Mouse (Mus musculus): ENCODE results near the gene Arhgef39.
"Not testable (repeated sequence)": the region's sequence is repeated elsewhere in the genome, so short reads cannot be mapped to it uniquely, and the experiment has no call there.

Arhgef39 gene

DNA sequence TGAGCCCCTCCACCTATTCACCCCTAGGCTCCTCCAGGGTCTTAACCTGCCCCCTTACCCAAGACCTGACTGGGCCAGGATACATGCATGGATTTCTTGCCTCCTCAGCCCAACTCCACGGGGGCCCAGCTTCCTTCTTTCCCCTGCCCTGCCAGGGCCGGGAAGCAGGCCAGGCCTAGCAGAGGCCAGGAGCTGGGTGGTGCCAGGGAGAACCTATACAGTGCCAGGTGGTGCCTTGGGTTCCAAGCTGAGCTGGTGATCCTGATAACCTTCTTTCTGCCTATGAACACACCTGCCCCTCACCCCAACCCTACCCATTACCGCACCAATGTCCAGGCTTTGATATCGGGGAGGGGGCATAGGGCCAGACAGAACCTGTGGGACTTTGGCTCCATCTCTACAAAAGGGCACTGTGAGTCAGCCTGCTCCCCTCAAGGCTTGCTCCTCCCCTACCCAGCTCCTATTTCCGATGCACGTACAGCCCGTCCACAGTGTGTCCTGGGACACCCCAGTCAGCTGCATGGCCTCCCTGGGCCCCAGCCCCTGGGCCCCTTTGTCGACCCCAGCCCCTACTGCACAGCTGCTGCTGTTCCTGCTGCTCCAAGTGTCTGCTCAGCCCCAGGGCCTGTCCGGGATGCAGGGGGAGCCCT, 7.2 kb upstream of the Arhgef39 start, which contains the start of gene Car9:
Car9 (plus strand) TSS at position 431 of the 650 bp plus-strand sequence.
- DNase-seq = peak; percentile 86

GRCm38 (mm10) chr4:43506074-43506473, 6.6 kb upstream of the Arhgef39 start:
- no peak for DNase-seq

DNA sequence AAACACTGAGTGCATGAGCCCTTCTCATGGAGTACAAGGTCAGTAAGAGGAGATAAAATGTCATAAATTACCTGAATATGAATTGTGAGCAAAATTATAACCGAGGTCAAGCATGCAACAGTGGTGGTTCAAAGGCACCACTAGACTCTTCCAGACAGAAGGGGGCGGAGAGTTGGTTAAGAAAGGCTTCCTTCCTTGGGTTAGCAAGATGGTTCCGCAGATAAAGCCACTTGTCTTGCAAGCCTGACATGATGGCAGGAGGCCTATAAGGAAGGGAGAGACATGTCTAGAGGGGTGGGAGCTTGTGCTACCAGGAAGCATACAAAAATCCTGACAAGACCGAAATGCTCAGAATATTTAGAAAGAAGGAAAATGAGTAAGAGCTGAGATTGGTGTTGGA, 4.8 kb upstream of the Arhgef39 start:
- no peak for DNase-seq

DNA sequence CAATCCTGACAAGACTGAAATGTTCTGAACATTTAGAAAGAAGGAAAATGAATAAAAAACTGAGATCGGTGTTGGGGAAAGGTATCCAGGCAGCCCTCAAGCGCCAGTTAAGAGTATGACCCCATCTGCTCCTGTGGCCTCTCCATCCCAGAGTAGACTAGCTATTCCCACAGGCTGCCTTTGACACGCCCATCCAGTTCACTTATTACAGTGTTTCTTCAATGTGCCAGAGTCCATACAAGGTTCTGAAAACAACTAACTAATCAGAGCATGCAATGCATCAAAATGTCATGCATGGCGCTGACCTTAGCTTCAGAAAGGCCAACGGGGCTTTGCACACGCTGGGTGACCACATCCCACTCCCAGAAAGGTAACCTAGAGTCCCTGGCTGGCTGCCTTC, 4.0 kb upstream of the Arhgef39 start:
- DNase-seq = no peak

- DNase-seq = no peak
Measured at GRCm38 (mm10) chr4:43503041-43503440, 3.5 kb upstream of the Arhgef39 start.

DNA sequence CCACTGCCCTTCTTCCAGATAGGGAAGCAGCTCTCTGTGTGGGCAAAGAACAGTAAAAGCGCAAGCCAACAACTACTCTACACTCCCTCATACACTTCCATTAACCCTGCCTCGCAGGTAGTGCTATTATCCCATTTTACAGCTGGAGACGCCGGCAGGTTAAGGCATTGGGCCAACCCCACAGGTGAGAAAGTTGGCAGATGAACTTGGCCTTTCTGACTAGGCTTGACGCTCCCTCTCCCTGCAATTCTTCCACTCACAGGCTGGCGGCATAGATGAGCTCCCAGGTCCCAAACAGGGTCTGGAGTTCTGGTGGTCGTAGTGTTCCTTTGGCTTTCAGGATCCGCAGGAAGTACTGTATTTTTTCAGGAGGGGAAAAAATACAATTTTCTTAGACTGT, 512 bp downstream of the Arhgef39 start:
- DNase-seq = no peak

GRCm38 (mm10) chr4:43497946-43498345, 1.5 kb downstream of the Arhgef39 start:
- DNase-seq = no peak

DNA sequence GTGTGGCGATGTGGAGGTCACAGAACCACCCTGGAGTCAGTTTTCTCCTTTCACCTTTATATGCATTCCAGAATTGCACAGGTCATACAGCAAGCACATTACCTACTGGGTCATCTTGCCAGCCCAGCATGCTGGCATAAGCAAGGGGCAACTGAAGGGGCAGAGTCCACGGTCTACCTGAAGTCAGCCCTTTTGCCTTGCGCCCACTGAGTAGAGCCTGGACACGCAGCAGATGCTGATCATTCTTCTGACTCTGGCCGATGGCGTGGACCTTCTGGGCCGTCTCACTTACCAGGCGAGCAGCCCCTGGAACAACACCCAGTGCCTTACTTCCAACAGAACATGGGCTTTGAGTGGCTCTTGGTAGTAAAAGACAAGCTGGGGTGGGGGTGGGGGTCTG, 2.1 kb downstream of the Arhgef39 start:
- no peak for DNase-seq

DNA sequence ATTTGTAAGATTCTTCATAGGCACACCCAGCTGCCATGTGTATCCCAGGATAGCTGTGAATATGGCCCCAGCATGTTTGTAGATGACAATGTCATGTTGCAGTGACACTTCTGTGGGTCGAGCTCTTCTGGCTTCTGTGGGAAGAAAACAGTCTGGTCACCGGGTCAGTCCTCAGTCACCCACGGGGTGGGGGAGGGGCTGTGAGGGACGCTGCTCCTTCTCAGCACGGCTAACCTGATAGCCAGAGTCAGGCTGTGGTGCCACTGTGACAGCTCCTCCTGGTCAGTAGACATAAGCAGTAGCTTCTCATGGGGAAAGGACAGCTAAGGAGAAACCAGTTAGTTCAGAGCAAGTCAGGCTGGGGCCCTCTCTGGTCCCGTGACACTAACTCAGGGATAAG, 2.9 kb downstream of the Arhgef39 start:
- no peak for DNase-seq

- no peak for DNase-seq
Measured at GRCm38 (mm10) chr4:43493846-43494240, 5.7 kb downstream of the Arhgef39 start.

DNA sequence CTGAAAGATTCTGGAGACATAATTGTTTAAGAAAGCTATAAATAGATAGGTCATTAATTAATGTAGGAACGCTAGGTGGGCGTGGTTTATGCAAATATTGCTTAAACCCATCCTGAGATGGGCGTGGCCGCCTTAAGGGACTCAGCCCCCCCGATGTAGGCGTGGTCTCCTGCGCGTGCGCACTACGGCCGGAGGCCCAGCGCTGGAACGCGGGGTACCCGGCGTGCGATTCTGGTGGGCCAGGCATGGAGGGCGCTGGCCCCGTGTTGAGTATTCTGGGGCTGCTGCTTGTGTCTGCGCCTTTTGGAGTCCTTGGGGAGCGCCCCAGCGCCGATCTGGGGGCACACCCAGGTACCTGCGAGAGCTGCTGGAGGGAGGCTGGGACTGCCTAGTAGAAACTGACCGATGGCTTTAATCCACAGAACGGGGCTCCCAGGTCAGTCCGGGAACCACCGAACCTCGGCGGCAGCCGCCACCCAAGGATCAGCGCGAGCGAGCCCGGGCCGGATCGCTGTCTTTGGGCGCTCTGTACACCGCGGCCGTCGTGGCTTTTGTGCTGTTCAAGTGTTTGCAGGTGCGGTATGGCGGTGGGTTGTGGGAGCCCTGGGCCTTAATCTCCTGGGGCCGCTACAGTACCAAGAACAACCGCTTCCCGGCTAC, 6.2 kb downstream of the Arhgef39 start:
- DNase-seq = peak; percentile 97

- DNase-seq = peak; percentile 95
Measured at GRCm38 (mm10) chr4:43492821-43493185, 6.7 kb downstream of the Arhgef39 start, which contains the start of gene Ccdc107. Gene Ccdc107 (plus strand): TSS chr4:43492900.

DNA sequence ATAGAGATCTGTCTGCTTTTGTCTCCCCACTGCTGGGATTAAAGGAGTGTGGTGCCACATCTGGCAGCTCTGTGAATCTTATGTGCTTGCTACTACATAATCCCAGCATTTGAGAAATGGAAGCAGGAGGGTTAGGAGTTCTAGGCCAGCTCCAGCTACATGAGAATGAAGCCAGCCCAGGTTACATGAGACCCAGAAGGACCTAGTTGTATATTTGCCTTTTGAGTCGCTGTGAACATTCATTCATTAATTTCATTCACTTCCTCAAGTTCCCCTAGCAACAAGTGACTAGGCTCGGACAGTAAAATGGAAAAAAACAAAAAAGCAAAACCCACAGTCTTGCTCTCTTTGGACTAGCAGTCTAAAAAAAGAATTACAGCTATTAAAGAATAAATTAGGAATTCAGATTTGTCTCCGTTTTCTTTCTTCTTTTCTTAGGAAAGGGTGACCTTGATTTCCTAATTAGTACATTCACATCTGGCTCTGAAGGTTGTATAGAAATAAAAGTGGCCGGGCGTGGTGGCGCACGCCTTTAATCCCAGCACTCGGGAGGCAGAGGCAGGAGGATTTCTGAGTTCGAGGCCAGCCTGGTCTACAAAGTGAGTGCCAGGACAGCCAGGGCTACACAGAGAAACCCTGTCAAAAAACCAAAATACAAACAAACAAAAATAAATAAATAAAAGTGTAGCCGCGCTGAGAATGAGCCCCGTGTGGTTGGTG, 7.2 kb downstream of the Arhgef39 start:
- no peak for DNase-seq

DNA sequence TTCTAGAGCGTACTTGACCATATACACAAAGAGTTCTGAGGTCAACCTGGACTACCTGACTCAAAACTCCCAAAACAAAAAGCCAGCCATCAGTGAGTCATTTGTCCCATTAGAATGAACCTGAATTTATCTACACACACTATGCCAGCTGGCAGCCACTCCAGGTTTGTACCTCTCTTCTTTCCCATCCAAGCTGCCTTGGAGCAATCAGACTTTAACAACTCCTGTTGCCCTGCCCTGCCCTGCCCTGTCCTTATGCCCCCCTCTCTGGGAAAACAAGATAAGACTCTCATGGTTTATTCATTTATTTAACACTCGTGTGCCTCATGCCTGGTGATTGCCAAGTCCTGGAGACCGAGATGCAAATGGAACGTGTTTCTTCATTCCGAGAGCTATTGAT, 8.7 kb downstream of the Arhgef39 start:
- DNase-seq = no peak

DNA sequence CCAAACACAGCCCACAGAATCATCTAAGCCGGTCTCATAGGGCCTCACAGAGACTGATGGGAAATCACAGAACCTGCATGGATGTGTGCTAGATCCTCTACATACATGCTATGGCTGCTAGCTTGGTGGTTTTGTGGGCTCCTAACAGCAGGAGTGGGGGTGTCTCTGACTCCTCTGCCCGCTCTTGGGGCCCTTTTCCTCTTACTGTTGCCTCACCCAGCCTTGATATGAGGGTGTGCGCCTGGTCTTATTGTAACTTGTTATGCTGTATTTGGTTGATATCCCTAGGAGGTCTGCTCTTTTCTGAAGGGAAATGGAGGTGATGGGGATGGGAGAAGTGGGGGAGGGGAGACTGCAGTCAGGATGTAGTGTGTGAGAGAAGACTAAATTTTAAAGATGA, 9.9 kb downstream of the Arhgef39 start:
- no peak for DNase-seq

DNA sequence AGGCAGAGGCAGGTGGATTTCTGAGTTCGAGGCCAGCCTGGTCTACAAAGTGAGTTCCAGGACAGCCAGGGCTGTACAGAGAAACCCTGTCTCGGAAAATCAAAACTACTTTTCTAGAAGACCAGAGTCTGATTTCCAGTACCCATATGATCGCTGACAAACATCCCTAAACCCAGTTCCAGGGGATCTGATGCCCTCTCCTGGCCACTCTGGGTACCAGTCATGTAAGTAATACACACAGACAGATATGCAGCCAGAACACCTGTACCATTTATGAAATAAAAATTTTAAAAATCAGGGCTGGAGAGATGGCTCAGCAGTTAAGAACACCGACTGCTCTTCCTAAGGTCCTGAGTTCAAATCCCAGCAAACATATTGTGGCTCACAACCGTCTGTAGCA, 13.8 kb downstream of the Arhgef39 start:
- not testable (repeated sequence) for DNase-seq

DNA sequence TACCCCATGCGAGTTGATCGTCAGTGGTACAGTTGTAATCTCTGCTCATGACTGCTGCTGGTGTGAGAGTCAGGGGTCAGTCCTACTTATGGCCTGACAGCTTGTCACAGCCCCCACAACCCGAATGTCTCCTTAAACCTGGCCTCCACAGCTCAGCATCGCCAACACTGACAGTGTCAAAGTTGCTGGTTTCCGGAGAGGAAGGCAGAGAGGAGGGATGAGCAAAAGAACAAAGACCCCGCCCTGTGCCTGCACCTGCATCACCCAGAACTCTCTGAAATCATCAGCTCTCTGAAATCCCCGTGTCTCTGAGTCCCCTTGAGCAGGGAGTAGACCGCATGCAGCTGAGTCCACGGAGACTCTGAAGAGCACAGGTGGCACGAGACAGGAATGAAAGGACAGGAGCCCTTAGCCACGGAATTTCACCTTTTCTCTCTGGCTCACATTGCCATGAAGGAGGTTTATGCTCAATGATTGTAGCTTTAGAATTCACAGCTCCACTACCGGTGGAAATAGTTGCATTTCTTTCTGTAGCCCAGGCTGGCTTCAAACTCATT, 15.9 kb downstream of the Arhgef39 start, which contains the start of gene Sit1:
Sit1 (minus strand) TSS at position 200 of the 557 bp plus-strand sequence.
- DNase-seq = no peak

DNA sequence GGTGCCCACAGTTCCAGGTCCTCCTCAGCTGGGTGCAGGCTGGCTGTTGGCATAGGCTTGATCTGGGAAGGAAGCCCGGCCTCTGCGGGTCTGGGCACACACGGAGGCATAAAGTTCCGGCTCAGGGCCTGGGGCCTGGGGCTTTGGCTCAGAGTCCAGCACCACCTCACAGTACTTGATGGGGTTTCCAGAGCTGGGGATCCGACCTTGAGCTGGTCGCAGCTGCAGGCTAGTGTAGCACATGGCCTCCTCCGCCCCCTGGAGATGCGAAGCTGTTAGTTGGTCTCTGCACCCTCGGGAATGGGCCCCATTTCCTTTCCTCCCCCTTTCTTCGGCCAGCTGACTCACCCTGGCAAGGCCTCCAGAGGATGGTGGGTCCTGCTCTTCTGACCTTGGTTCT, 16.9 kb downstream of the Arhgef39 start:
- no peak for DNase-seq

DNA sequence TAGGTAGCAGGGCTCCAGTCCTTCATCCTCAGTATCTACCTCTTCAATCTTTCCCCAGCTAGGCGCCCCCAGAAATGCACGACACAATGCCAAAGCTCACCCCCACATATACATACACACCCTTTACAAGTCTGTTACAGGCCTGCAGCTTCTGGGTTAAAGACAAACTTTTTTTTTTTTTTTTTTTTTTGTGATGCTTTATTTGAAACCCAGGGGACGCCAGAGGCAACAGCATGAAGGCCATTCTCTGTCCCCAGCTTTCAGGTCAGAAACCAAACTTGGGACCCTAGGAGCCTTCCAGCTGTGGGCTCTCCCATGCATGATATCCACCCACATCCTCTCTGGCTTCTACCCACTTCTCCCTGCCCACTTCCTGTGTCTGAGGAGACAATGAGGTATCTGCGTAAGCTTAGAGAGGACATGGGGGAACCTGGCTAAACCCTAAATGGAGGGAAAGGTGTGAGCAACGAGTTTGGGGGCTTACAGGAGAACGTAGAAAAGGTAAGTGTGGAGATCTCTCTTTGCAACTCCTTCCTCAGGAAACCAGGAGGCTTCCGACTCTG, 17.5 kb downstream of the Arhgef39 start:
- DNase-seq = no peak

DNA sequence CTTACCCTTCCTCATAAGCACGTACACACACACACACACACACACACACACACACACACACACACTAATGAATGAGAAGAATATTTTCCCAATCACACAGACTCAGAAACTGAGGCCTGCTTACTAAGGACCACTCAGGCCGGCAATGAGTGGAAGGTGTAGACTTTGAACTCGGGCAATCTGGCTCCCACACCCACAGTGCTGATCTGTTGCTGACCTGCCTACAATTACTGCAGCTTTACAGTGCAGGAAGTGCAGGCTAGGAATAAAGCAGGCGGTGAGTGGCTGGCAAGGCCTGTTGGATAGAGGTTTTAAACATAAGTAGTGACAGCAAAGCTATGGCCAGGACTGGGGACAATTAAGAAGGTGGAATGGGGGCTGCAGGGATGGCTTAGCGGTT, 18.5 kb downstream of the Arhgef39 start:
- no peak for DNase-seq

DNA sequence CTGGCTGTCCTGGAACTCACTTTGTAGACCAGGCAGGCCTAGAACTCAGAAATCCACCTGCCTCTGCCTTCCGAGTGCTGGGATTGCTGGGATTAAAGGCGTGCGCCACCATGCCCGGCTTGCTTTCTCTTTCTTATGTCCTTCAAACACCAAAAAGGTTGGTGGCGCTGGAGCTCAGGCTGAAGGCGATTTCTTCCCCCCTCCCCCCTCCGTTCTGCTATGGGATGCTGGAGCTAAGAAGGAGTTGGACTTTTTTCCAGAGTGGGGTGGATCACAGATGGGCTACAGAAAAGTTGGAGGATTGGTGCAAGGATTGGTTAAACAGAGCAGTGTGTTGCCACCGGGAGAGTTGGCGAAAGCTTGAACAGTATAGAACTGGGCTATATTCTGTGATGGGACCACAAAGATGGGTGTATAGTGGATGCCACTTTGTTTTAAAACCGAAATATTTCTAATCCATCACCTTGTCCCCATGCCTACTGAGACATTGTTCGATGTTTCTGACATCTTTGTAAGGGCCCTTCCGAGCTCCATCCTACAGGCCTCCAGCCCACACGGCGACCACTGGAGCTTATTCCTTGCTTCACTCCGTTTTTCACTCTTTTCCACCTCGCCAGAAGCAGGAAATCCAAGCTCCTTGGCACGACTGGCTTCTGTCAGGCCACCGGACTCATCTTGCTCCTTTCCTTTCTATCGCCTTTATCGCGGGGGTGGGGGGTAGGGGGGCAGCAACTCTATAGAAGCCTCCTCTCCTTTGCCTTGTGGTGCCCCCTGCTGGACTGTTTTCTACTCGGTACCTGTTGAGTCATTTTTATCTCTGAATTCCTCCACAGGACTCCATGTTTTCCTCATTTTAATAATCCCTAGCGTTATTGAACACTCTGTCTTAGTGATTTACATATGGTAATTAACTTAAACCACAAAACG, 20.3 kb downstream of the Arhgef39 start:
- no peak for DNase-seq

DNA sequence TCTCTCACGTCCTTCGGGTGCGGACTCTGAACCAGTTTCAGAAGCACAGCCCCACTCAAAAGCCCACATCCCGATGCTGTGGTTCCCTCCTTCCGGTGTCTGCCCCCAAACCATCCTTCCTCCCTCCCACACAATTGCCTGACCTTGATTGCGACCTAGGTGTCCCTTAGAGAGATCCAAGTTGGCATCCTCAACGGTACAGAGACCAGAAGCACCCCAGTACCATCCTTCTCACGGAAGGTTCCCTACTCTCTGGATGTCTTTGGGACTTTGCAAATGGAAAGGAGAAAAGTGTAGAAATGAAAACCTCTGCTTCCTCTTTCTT, 21.0 kb downstream of the Arhgef39 start:
- no peak for DNase-seq

Measured in cerebellum, adult 11 months (tissue).